Mouse (Mus musculus): ENCODE measurements around the gene Olfr11. TPM values are rescaled to one million over a fixed set of nuclear protein-coding genes. Genes with fewer than 3 reads are reported as not detected.

Gene Olfr11
- not detected for total RNA-seq (2021)
- long read RNA-seq, experiment 1: 0 reads
- long read RNA-seq, experiment 2: 0 reads

DNA sequence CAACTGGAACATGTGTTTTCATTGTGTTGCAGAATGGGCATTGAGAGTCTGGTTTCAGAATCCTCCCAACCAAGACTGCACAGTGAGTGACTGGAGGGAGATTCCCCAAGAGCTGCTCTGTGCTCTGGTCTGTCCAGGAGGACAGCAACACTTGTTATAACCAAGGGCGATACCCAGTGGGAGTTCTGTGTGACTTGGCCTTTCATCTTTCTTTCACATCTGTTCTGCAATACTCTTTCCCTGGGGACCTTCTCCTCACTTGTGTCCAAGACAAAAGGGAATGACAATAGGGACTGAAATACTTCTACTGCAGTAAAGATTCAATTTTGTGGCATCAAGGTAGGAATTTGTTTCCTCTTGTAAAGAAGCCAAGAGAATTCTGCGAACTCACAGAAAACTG lies at the start of gene Olfr11:
Olfr11 (minus strand) TSS at position 101 of the 400 bp plus-strand sequence.
- no peak for DNase-seq (ENCODE audit: low spot score in 2 of 2)

DNA sequence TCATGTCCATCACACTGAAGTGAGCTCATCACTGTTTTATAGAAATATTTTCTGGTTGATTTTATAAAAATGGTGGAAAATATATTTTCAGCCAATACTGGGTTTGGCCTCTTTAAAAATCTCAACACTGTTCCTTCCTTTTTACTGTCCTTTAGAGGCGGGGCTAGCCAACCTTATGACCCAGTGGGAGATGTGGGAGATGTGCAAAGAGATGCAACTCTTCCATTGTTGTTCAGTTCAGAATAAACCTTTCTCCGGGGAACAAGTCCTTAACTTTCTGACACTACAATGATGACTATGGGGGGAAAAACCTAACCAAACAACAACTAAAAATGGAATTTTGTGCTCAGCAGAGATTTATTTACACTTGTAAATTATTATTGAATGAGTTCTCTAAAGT lies 35.0 kb upstream of the Olfr11 start, which contains the start of gene Olfr1360:
Olfr1360 (minus strand) TSS at position 101 of the 400 bp plus-strand sequence.
- DNase-seq (ENCODE audit: low spot score in 2 of 2): no peak

DNA sequence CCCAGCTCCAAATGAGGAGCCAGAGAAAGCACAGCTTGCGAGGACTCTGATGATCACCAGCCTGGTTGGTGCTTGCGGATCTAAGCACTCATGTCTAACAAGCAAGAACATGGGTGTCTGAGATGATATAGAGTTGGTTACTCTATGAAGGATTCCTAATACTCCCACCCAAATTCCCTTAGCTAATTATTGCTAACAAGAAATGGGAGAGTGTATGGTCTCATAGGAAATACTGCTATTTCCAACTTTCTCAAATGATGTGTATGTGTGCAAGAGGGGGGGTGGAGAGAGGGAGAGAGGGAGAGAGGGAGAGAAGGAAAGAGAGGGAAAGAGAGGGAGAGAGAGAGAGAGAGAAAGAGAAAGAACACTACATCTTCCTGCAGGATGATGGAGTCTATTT lies 21.0 kb upstream of the Olfr11 start, which contains the start of gene Olfr1361:
Olfr1361 (minus strand) TSS at position 101 of the 400 bp plus-strand sequence.
- no peak for DNase-seq (ENCODE audit: low spot score in 2 of 2)

DNA sequence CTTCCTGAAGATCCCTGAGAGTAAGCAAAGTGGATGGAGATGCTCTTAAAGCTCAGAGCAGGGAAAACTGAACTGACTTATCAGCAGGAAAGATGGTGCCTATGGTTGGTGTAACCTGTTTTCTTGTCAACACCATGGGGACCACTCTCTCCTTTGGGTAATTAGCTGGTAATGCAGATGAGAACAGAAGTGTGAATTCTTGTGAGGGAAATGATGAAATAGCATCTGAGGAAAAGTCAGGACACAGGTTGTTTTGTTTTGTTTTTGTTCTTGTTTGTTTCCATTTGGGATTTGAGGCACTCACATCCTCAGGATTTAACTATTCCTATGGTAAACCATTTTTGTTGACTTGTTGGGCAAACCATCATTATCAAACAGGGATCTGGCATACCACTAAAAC lies 28.4 kb downstream of the Olfr11 start, which contains the start of gene Olfr1362:
Olfr1362 (minus strand) TSS at position 101 of the 400 bp plus-strand sequence.
- no peak for DNase-seq (ENCODE audit: low spot score in 2 of 2)

DNA sequence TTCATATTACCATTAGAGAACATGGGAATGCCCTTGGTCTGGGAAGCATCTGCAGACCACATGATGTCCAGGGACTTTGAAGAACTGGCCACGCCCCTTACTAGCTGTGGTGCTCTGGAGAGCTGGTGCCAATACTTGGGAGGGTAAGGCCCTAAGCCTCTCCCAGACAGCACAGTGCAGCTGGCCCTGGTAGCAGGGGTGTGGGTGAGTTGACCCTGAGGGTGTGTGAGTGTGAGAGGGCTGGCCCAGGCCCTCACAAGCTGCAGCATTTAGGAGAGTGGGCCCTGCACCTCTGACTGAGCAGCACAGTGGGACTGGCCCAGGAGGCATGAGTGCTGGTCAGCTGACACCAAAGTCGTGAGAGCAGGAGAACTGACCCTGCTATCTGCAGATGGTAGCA lies 50.7 kb downstream of the Olfr11 start:
- DNase-seq (ENCODE audit: low spot score in 2 of 2): no peak

Other genes with a start within 250 kb of the Olfr11 start
- 10 to 100 TPM; 36.0 to 38.1 TPM for gene Zkscan3, start 239.8 kb downstream of the Olfr11 start, total RNA-seq (2021)
- gene Pgbd1, start 201.5 kb downstream of the Olfr11 start, total RNA-seq (2021): 1 to 10 TPM in 1 of 2 experiments, under 1 TPM in 1; 0.98 to 1.5 TPM
- gene Zscan26, start 188.8 kb downstream of the Olfr11 start, total RNA-seq (2021): 10 to 100 TPM; 58.1 to 60.4 TPM
- under 1 TPM; 0.58 to 0.84 TPM for gene Nkapl, start 174.0 kb downstream of the Olfr11 start, total RNA-seq (2021)
- gene Zkscan4, start 163.6 kb downstream of the Olfr11 start, total RNA-seq (2021): 1 to 10 TPM; 5.7 to 6.4 TPM
- gene Gm10065, start 163.1 kb downstream of the Olfr11 start, total RNA-seq (2021): not detected
- gene AK157302, start 147.3 kb downstream of the Olfr11 start, total RNA-seq (2021): 10 to 100 TPM; 21.6 to 25.9 TPM
- 10 to 100 TPM; 60.5 to 66.3 TPM for gene Gm11273, start 141.1 kb downstream of the Olfr11 start, total RNA-seq (2021)
- gene Zkscan8, start 111.4 kb downstream of the Olfr11 start, total RNA-seq (2021): 10 to 100 TPM; 13.1 to 18.5 TPM
- not detected for gene Olfr1366, start 99.7 kb downstream of the Olfr11 start, total RNA-seq (2021)
- gene Olfr1535, start 82.6 kb downstream of the Olfr11 start, total RNA-seq (2021): not detected
- not detected for gene Olfr1364, start 60.8 kb downstream of the Olfr11 start, total RNA-seq (2021)
- not detected for gene Olfr1362, start 28.5 kb downstream of the Olfr11 start, total RNA-seq (2021)
- gene Olfr1361, start 20.9 kb upstream of the Olfr11 start, total RNA-seq (2021): not detected
- not detected for gene Olfr1360, start 34.9 kb upstream of the Olfr11 start, total RNA-seq (2021)
- gene Olfr1359, start 55.6 kb upstream of the Olfr11 start, total RNA-seq (2021): not detected
- 10 to 100 TPM; 20.0 to 20.4 TPM for gene Hist1h2bl, start 73.6 kb upstream of the Olfr11 start, total RNA-seq (2021)
- gene Hist1h2ai, start 73.9 kb upstream of the Olfr11 start, total RNA-seq (2021): 10 to 100 TPM; 20.3 to 34.8 TPM
- 10 to 100 TPM; 57.9 to 62.6 TPM for gene Hist1h3h, start 75.1 kb upstream of the Olfr11 start, total RNA-seq (2021)
- 1 to 10 TPM; 2.7 to 2.9 TPM for gene Hist1h2bm, start 79.5 kb upstream of the Olfr11 start, total RNA-seq (2021)
- 10 to 100 TPM; 21.0 to 22.9 TPM for gene Hist1h4j, start 92.5 kb upstream of the Olfr11 start, total RNA-seq (2021)
- 100 to 1,000 TPM; 420 to 436 TPM for gene Hist1h4k, start 108.0 kb upstream of the Olfr11 start, total RNA-seq (2021)
- gene Hist1h2ak, start 111.3 kb upstream of the Olfr11 start, total RNA-seq (2021): 10 to 100 TPM; 10.2 to 19.7 TPM
- 1 to 10 TPM; 6.3 to 9.2 TPM for gene Hist1h2bn, start 111.6 kb upstream of the Olfr11 start, total RNA-seq (2021)
- gene Hist1h1b, start 138.1 kb upstream of the Olfr11 start, total RNA-seq (2021): 1 to 10 TPM; 8.4 to 9.0 TPM
- gene Hist1h3i, start 140.9 kb upstream of the Olfr11 start, total RNA-seq (2021): 10 to 100 TPM; 65.2 to 77.9 TPM
- 1 to 10 TPM; 1.1 to 2.8 TPM for gene Hist1h2an, start 144.7 kb upstream of the Olfr11 start, total RNA-seq (2021)
- gene Hist1h2bp, start 144.9 kb upstream of the Olfr11 start, total RNA-seq (2021): 1 to 10 TPM; 4.1 to 7.0 TPM
- gene Hist1h2bq, start 167.7 kb upstream of the Olfr11 start, total RNA-seq (2021): 10 to 100 TPM; 23.2 to 34.4 TPM
- gene Hist1h2ao, start 167.9 kb upstream of the Olfr11 start, total RNA-seq (2021): 1 to 10 TPM in 1 of 2 experiments, not detected in 1; 6.2 TPM
- 100 to 1,000 TPM; 252 to 307 TPM for gene Hist1h4m, start 169.2 kb upstream of the Olfr11 start, total RNA-seq (2021)
- gene Hist1h4n, start 189.7 kb upstream of the Olfr11 start, total RNA-seq (2021): 10 to 100 TPM; 48.9 to 61.1 TPM
- 10 to 100 TPM; 27.2 to 27.7 TPM for gene Hist1h2ap, start 191.0 kb upstream of the Olfr11 start, total RNA-seq (2021)
- 10 to 100 TPM; 22.9 to 33.6 TPM for gene Hist1h2br, start 191.2 kb upstream of the Olfr11 start, total RNA-seq (2021)

All from left cerebral cortex, adult 18-20 months (tissue).